Comparison of ENCODE assay signal across 10 mouse cellular contexts in genomic region chr1:134080406-134080805, GRCm38 (mm10). TPM values are rescaled to one million over a fixed set of nuclear protein-coding genes. Genes with fewer than 3 reads are reported as not detected.
A peak's percentile ranks its signal among the peaks of the same experiment; 100 is the strongest.
DNase-seq lines count a peak whose midpoint lies in the region; ATAC-seq and TF ChIP-seq lines count a peak whose summit lies in the region.
"Had no signal": no experiment of that assay in that cellular context is flagged by ENCODE, and none has a peak within 500 bp of the region (broad histone marks: within the 10 kb centered on the region; RNA-seq: fewer than 3 reads in every experiment).

No protein-coding gene starts in this region.

- H3K27ac ChIP-seq in cerebellum, adult 2 months (ENCODE audit: insufficient read depth, low read length), result no peak overlapping the region
- peak overlapping the region; percentile 20 for H3K27ac ChIP-seq in kidney, adult 2 months (ENCODE audit: insufficient read depth, low read depth, low read length)
- H3K27ac ChIP-seq in ES-Bruce4 (ENCODE audit: insufficient read depth, low read length), result peak overlapping the region; percentile 82; the same call in 1 of the 2 replicates
- H3K27ac ChIP-seq in limb, embryonic 15.5 days, result 0 out of 2 replicates have a peak overlapping the region, but pooled peaks have one; percentile 1

- no peak for ATAC-seq in limb, embryonic 15.5 days (ENCODE audit: insufficient number of reproducible peaks, low FRiP score, low TSS enrichment, low read depth)
- ATAC-seq: Patski had no signal

- H3K4me1 ChIP-seq in cerebellum, adult 2 months (ENCODE audit: control insufficient read depth, insufficient read depth, low read length), result peaks cover 32% of the 10 kb centered on the region
- H3K4me1 ChIP-seq in kidney, adult 2 months (ENCODE audit: control insufficient read depth, insufficient read depth, low read length), result peaks cover 14% of the 10 kb centered on the region; the same call in 1 of the 2 replicates
- peaks cover 5% of the 10 kb centered on the region for H3K4me1 ChIP-seq in ES-Bruce4 (ENCODE audit: control insufficient read depth, insufficient read depth, low read length)
- peaks cover 63% of the 10 kb centered on the region for H3K4me1 ChIP-seq in limb, embryonic 15.5 days

- H3K36me3 ChIP-seq in kidney, adult 2 months (ENCODE audit: control insufficient read depth, insufficient read depth, low read length), result peaks cover 2% of the 10 kb centered on the region; the same call in 1 of the 2 replicates
- peaks cover 24% of the 10 kb centered on the region for H3K36me3 ChIP-seq in ES-Bruce4 (ENCODE audit: control insufficient read depth, insufficient read depth, low read length, poor library complexity, severe bottlenecking)
- H3K36me3 ChIP-seq in limb, embryonic 15.5 days, result 0 out of 2 replicates have a peak, but pooled peaks cover 3% of the 10 kb centered on the region

- TF ChIP-seq CTCF in cerebellum, adult 2 months (IDR thresholded peaks at IDR 0.05; ENCODE audit: borderline replicate concordance, insufficient read depth, low read depth, low read length), result no peak
- no peak for TF ChIP-seq CTCF in kidney, adult 2 months (conservative IDR thresholded peaks at IDR 0.05; ENCODE audit: insufficient read depth, insufficient read length, low read depth, low read length)
- TF ChIP-seq CTCF in ES-Bruce4 (IDR thresholded peaks at IDR 0.05; ENCODE audit: low read depth, low read length), result no peak

- no peak overlapping the region for H3K4me2 ChIP-seq in limb, embryonic 15.5 days

- no peak for TF ChIP-seq EP300 in ES-Bruce4 (IDR thresholded peaks at IDR 0.05; ENCODE audit: insufficient read depth, low read depth, low read length)

- 59% methylated on average over 4 of the region's 4 CpGs for WGBS in cerebellum, adult 2 months
- 89% methylated on average over 4 of the region's 4 CpGs for WGBS in kidney, adult 2 months
- 77% methylated on average over 4 of the region's 4 CpGs for WGBS in limb, embryonic 15.5 days

- TF ChIP-seq POLR2A in cerebellum, adult 2 months (IDR thresholded peaks at IDR 0.05; ENCODE audit: borderline replicate concordance, insufficient read depth, low read length), result no peak
- no peak for TF ChIP-seq POLR2A in kidney, adult 2 months (IDR thresholded peaks at IDR 0.05; ENCODE audit: low read depth, low read length)
- no peak for TF ChIP-seq POLR2A in ES-Bruce4 (IDR thresholded peaks at IDR 0.05; ENCODE audit: insufficient read depth, low read length)

- H3K9me3 ChIP-seq in ES-Bruce4 (replicated peaks; ENCODE audit: control insufficient read depth, insufficient read depth, low read length, poor library complexity, severe bottlenecking), result no peaks in the 10 kb centered on the region
- H3K9me3 ChIP-seq in limb, embryonic 15.5 days, result no peaks in the 10 kb centered on the region

- no peak overlapping the region for H3K9ac ChIP-seq in ES-Bruce4 (ENCODE audit: low read depth, poor library complexity, severe bottlenecking)
- H3K9ac ChIP-seq in limb, embryonic 15.5 days, result no peak overlapping the region

- H3K27me3 ChIP-seq in cerebellum, adult 2 months (ENCODE audit: control insufficient read depth, insufficient read depth, low read length), result no peaks in the 10 kb centered on the region
- no peaks in the 10 kb centered on the region for H3K27me3 ChIP-seq in kidney, adult 2 months (replicated peaks; ENCODE audit: control insufficient read depth, insufficient read depth, low read length)
- H3K27me3 ChIP-seq in ES-Bruce4 (ENCODE audit: control insufficient read depth, insufficient read depth, low read length, poor library complexity, severe bottlenecking), result no peaks in the 10 kb centered on the region
- no peaks in the 10 kb centered on the region for H3K27me3 ChIP-seq in limb, embryonic 15.5 days
- H3K27me3 ChIP-seq: Patski had no signal

- DNase-seq in cerebellum, adult 2 months, result peak; percentile 29 to 42
- no peak for DNase-seq in cerebellum, adult 11-12 months
- no peak for DNase-seq in kidney, adult 2 months
- no peak for DNase-seq in kidney, postnatal 14 days
- no peak for DNase-seq in testis, postnatal 14 days (ENCODE audit: low spot score)
- DNase-seq in gastrocnemius, adult 8-10 months (ENCODE audit: low spot score in 2 of 2), result no peak

- H3K4me3 ChIP-seq in cerebellum, adult 2 months (replicated peaks; ENCODE audit: insufficient read depth, low read depth, low read length), result no peak overlapping the region
- H3K4me3 ChIP-seq in kidney, adult 2 months (ENCODE audit: insufficient read depth, low read depth, low read length), result no peak overlapping the region
- H3K4me3 ChIP-seq in ES-Bruce4 (ENCODE audit: low read depth, low read length), result no peak overlapping the region
- no peak overlapping the region for H3K4me3 ChIP-seq in limb, embryonic 15.5 days

RNA-seq across cellular contexts. Expression of gene Btg2, which starts 1.5 kb away (rescaled TPM):
- 11.9 and 15.3 TPM in 2 replicates for polyA plus RNA-seq in cerebellum, adult 2 months (2012; rRNA removed)
- polyA plus RNA-seq in kidney, adult 2 months (2012; rRNA removed), result 20.3 and 23.7 TPM in 2 replicates
- polyA plus RNA-seq in ES-Bruce4 (2011; ENCODE audit: insufficient read depth, insufficient read length, low read depth, missing spikeins), result 109 and 112 TPM in 2 replicates
- 30.9 and 35.1 TPM in 2 replicates for polyA plus RNA-seq in limb, embryonic 15.5 days (2015; fragmentation: Nextera tagmentation; extraction: Ambion mirVana)
- 10 to 100 TPM in 3 of 4 experiments, 1 to 10 TPM in 1; 8.6 to 22.9 (median 14.3) TPM for total RNA-seq in gastrocnemius, adult 8-10 months (2022)

RNA-seq across cellular contexts. Expression of gene Chit1, which starts 30.6 kb away (rescaled TPM):
- polyA plus RNA-seq in cerebellum, adult 2 months (2012; rRNA removed), result not detected in 2 replicates
- polyA plus RNA-seq in kidney, adult 2 months (2012; rRNA removed), result not detected in 2 replicates
- polyA plus RNA-seq in ES-Bruce4 (2011; ENCODE audit: insufficient read depth, insufficient read length, low read depth, missing spikeins), result not detected in 2 replicates
- polyA plus RNA-seq in limb, embryonic 15.5 days (2015; fragmentation: Nextera tagmentation; extraction: Ambion mirVana), result 0.50 and 0.59 TPM in 2 replicates
- total RNA-seq in gastrocnemius, adult 8-10 months (2022), result not detected
- polyA plus RNA-seq: Patski had no signal

RNA-seq across cellular contexts. Expression of gene Fmod, which starts 43.4 kb away (rescaled TPM):
- 7.5 and 10.8 TPM in 2 replicates for polyA plus RNA-seq in cerebellum, adult 2 months (2012; rRNA removed)
- polyA plus RNA-seq in kidney, adult 2 months (2012; rRNA removed), result 9.7 and 11.9 TPM in 2 replicates
- polyA plus RNA-seq in ES-Bruce4 (2011; ENCODE audit: insufficient read depth, insufficient read length, low read depth, missing spikeins), result not detected in 2 replicates
- polyA plus RNA-seq in limb, embryonic 15.5 days (2015; fragmentation: Nextera tagmentation; extraction: Ambion mirVana), result 147 and 186 TPM in 2 replicates
- total RNA-seq in gastrocnemius, adult 8-10 months (2022), result 100 to 1,000 TPM in 1 of 4 experiments, 10 to 100 TPM in 3; 25.4 to 104 (median 52.6) TPM
- total RNA-seq: megakaryocyte progenitor cell, adult 5-6 weeks had no signal

Comparison
In these comparisons a context has a peak if more than half of its experiments do, and no peak if none do; other contexts are left out.
1. DNase-seq: peak in cerebellum, adult 2 months (2 of 2); none in cerebellum, adult 11-12 months (single experiment), kidney, adult 2 months (single experiment), kidney, postnatal 14 days (single experiment), testis, postnatal 14 days (single experiment) and gastrocnemius, adult 8-10 months (0 of 2).
2. RNA of gene Fmod, which starts 43.4 kb away (polyA plus RNA-seq): 147 to 186 TPM in limb, embryonic 15.5 days; 9.7 to 11.9 TPM in kidney, adult 2 months, 7.5 to 10.8 TPM in cerebellum, adult 2 months and not detected in ES-Bruce4; every median in the first group is over 10 times any median in the second.